Comparison of ENCODE assay signal across 14 mouse cellular contexts in the genomic region with DNA sequence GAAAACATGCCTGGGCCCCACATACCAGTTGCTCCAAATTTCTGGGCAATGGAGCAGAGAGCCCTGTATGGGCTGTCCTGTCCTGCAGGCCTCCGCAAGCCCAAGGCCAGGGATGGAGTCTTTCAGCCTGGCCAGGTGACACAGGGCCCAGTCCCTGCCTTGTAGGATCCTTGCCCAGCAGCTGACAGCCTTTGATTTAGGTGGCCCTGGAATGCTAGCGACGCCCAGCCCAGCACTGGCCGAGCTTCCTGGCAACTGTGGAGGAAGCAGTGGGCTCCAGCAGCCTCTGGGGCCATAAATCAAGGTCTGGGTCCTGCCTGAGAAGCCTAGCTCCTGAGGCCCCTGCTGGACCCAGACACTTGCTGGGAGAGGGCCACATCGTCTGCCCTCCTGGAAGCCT. TPM values are rescaled to one million over a fixed set of nuclear protein-coding genes. Genes with fewer than 3 reads are reported as not detected.
DNase-seq lines count a peak whose midpoint lies in the region; ATAC-seq and TF ChIP-seq lines count a peak whose summit lies in the region.
"Had no signal": no experiment of that assay in that cellular context is flagged by ENCODE, and none has a peak within 500 bp of the region (broad histone marks: within the 10 kb centered on the region; RNA-seq: fewer than 3 reads in every experiment).

No protein-coding gene starts in this region.

- H3K4me3 ChIP-seq in limb, embryonic 10.5 days, result no peak overlapping the region; the same call in 1 of the 2 replicates
- H3K4me3 ChIP-seq in left cerebral cortex, adult 2 months, result no peak overlapping the region

- peak; percentile 80 for DNase-seq in adrenal gland, adult 2 months
- DNase-seq in adrenal gland, postnatal 4 days (ENCODE audit: low spot score in 2 of 2), result no peak
- peak; percentile 42 for DNase-seq in 3T3-L1 (ENCODE audit: low read depth, low spot score)
- DNase-seq in kidney, adult 11 months, result peak; percentile 66
- peak; percentile 49 for DNase-seq in limb, embryonic 10.5 days (ENCODE audit: low spot score)
- no peak for DNase-seq in right cerebral cortex, postnatal 25 days
- DNase-seq in left cerebral cortex, adult 2 months (ENCODE audit: extremely low spot score in 1 of 2, low spot score in 2 of 2), result no peak
- DNase-seq: cerebellum, adult 9-11 months; heart, postnatal 4 days; left cerebral cortex, postnatal 4 days; spleen, adult 18-20 months had no signal

- H3K4me1 ChIP-seq in limb, embryonic 10.5 days, result peaks cover 46% of the 10 kb centered on the region

- WGBS in limb, embryonic 10.5 days, result 34% methylated on average over 5 of the region's 5 CpGs

- peaks cover 63% of the 10 kb centered on the region for H3K36me3 ChIP-seq in limb, embryonic 10.5 days

- intact Hi-C loops in left cerebral cortex, adult 2 months (cut with DNase I), result no loop called here

- no peak for ATAC-seq in megakaryocyte, adult 5-6 weeks (ENCODE audit: poor library complexity, severe bottlenecking)

- no peaks in the 10 kb centered on the region for H3K9me3 ChIP-seq in limb, embryonic 10.5 days (replicated peaks)
- H3K9me3 ChIP-seq: G1E had no signal

- no peaks in the 10 kb centered on the region for H3K27me3 ChIP-seq in limb, embryonic 10.5 days (ENCODE audit: low read depth, poor library complexity, severe bottlenecking)

- peak overlapping the region; percentile 53 for H3K27ac ChIP-seq in limb, embryonic 10.5 days
- no peak overlapping the region for H3K27ac ChIP-seq in left cerebral cortex, adult 2 months
- H3K27ac ChIP-seq: macrophage had no signal

- no peak for TF ChIP-seq CTCF in left cerebral cortex, adult 2 months (IDR thresholded peaks at IDR 0.05)

RNA-seq across cellular contexts. Expression of a gene that starts 4.6 kb away (rescaled TPM):
- 10 to 100 TPM; 26.8 to 31.6 TPM for total RNA-seq in adrenal gland, adult 2 months (2021)
- 50.2 and 57.3 TPM in 2 replicates for polyA plus RNA-seq in adrenal gland, adult 2 months (2012; rRNA removed)
- total RNA-seq in adrenal gland, postnatal 4 days (2021), result 10 to 100 TPM; 31.4 to 34.4 TPM
- polyA plus RNA-seq in limb, embryonic 10.5 days (2016; fragmentation: Nextera tagmentation; extraction: Ambion mirVana), result 12.8 and 15.5 TPM in 2 replicates
- total RNA-seq in megakaryocyte, adult 5-6 weeks (2015), result 3.6 and 4.1 TPM in 2 replicates
- 2.7 and 2.8 TPM in 2 replicates for total RNA-seq in megakaryocyte, adult 5-6 weeks (2017)
- total RNA-seq in left cerebral cortex, adult 2 months (2021), result 10 to 100 TPM in 1 of 2 experiments, 1 to 10 TPM in 1; 8.8 to 12.7 TPM

RNA-seq across cellular contexts. Expression of a gene that starts 4.9 kb away (rescaled TPM):
- total RNA-seq in adrenal gland, adult 2 months (2021), result 100 to 1,000 TPM; 263 to 339 TPM
- polyA plus RNA-seq in adrenal gland, adult 2 months (2012; rRNA removed), result 862 and 877 TPM in 2 replicates
- total RNA-seq in adrenal gland, postnatal 4 days (2021), result 100 to 1,000 TPM; 244 to 256 TPM
- polyA plus RNA-seq in limb, embryonic 10.5 days (2016; fragmentation: Nextera tagmentation; extraction: Ambion mirVana), result 425 and 437 TPM in 2 replicates
- 108 and 113 TPM in 2 replicates for total RNA-seq in megakaryocyte, adult 5-6 weeks (2015)
- 77.8 and 92.8 TPM in 2 replicates for total RNA-seq in megakaryocyte, adult 5-6 weeks (2017)
- 100 to 1,000 TPM; 202 to 208 TPM for total RNA-seq in left cerebral cortex, adult 2 months (2021)

RNA-seq across cellular contexts. Expression of a gene that starts 34.9 kb away (rescaled TPM):
- 1 to 10 TPM; 3.2 to 3.9 TPM for total RNA-seq in adrenal gland, adult 2 months (2021)
- 53.9 and 64.0 TPM in 2 replicates for polyA plus RNA-seq in adrenal gland, adult 2 months (2012; rRNA removed)
- total RNA-seq in adrenal gland, postnatal 4 days (2021), result 1 to 10 TPM; 4.1 to 5.2 TPM
- polyA plus RNA-seq in limb, embryonic 10.5 days (2016; fragmentation: Nextera tagmentation; extraction: Ambion mirVana), result 10.8 and 12.7 TPM in 2 replicates
- not detected in 2 replicates for total RNA-seq in megakaryocyte, adult 5-6 weeks (2015)
- not detected in 2 replicates for total RNA-seq in megakaryocyte, adult 5-6 weeks (2017)
- total RNA-seq in left cerebral cortex, adult 2 months (2021), result 1 to 10 TPM; 4.1 to 4.5 TPM
- total RNA-seq: G1E had no signal
- polyA plus RNA-seq: G1E, macrophage had no signal

RNA-seq across cellular contexts. Expression of a gene that starts 42.1 kb away (rescaled TPM):
- total RNA-seq in adrenal gland, adult 2 months (2021), result 10 to 100 TPM; 30.0 to 36.2 TPM
- polyA plus RNA-seq in adrenal gland, adult 2 months (2012; rRNA removed), result 104 and 121 TPM in 2 replicates
- 10 to 100 TPM; 53.0 to 56.2 TPM for total RNA-seq in adrenal gland, postnatal 4 days (2021)
- 46.0 and 50.3 TPM in 2 replicates for polyA plus RNA-seq in limb, embryonic 10.5 days (2016; fragmentation: Nextera tagmentation; extraction: Ambion mirVana)
- 8.4 and 8.7 TPM in 2 replicates for total RNA-seq in megakaryocyte, adult 5-6 weeks (2015)
- 10.5 and 14.6 TPM in 2 replicates for total RNA-seq in megakaryocyte, adult 5-6 weeks (2017)
- 10 to 100 TPM; 69.0 to 73.5 TPM for total RNA-seq in left cerebral cortex, adult 2 months (2021)

RNA-seq across cellular contexts. Expression of a gene that starts 47.6 kb away (rescaled TPM):
- under 1 TPM; 0.43 to 0.73 TPM for total RNA-seq in adrenal gland, adult 2 months (2021)
- polyA plus RNA-seq in adrenal gland, adult 2 months (2012; rRNA removed), result 4.7 and 5.6 TPM in 2 replicates
- under 1 TPM; 0.76 to 0.90 TPM for total RNA-seq in adrenal gland, postnatal 4 days (2021)
- polyA plus RNA-seq in limb, embryonic 10.5 days (2016; fragmentation: Nextera tagmentation; extraction: Ambion mirVana), result 1.5 and 2.2 TPM in 2 replicates
- total RNA-seq in megakaryocyte, adult 5-6 weeks (2015), result 0.32 and 0.85 TPM in 2 replicates
- total RNA-seq in megakaryocyte, adult 5-6 weeks (2017), result not detected in 2 replicates
- 1 to 10 TPM; 1.3 to 2.6 TPM for total RNA-seq in left cerebral cortex, adult 2 months (2021)
- polyA plus RNA-seq: macrophage had no signal

Comparison
In these comparisons a context has a peak if more than half of its experiments do, and no peak if none do; other contexts are left out.
1. DNase-seq: peak in adrenal gland, adult 2 months (single experiment), 3T3-L1 (single experiment), kidney, adult 11 months (single experiment) and limb, embryonic 10.5 days (single experiment); none in adrenal gland, postnatal 4 days (0 of 2), right cerebral cortex, postnatal 25 days (single experiment) and left cerebral cortex, adult 2 months (0 of 2).
2. RNA of a gene that starts 34.9 kb away (total RNA-seq): 4.1 to 5.2 TPM in adrenal gland, postnatal 4 days, 4.1 to 4.5 TPM in left cerebral cortex, adult 2 months and 3.2 to 3.9 TPM in adrenal gland, adult 2 months; not detected in megakaryocyte, adult 5-6 weeks; every median in the first group is over 4 times any median in the second.